Mouse (Mus musculus) neural tube, embryonic 15.5 days (tissue): ENCODE data around the gene Hspb7. TPM values are rescaled to one million over a fixed set of nuclear protein-coding genes. Genes with fewer than 3 reads are reported as not detected.
A peak's percentile ranks its signal among the peaks of the same experiment; 100 is the strongest.

Experiments
- ATAC-seq: fragments of 200-750 bp; cut with Nextera tagmentation; 2 replicates; pipeline ENCODE4 v1.8.0; 2017; ENCODE audit warnings: mild to moderate bottlenecking, moderate TSS enrichment, moderate library complexity; ENCODE audit not compliant: low FRiP score
- H3K27ac ChIP-seq: fragments of 300-500 bp; sonication (generic); replicated peaks from 2 replicates; pipeline ENCODE4 v1.5.1; 2015; ENCODE audit warnings: mild to moderate bottlenecking, inconsistent platforms
- H3K27me3 ChIP-seq: fragments of 300-500 bp; sonication (generic); replicated peaks from 2 replicates; pipeline ENCODE4 v1.6.1; 2015; ENCODE audit warnings: inconsistent platforms
- H3K36me3 ChIP-seq: fragments of 300-500 bp; sonication (generic); 2 replicates; pipeline ENCODE4 v1.6.1; 2015; ENCODE audit warnings: inconsistent platforms
- H3K4me1 ChIP-seq: fragments of 300-500 bp; sonication (generic); 2 replicates; pipeline ENCODE4 v1.6.1; 2015; ENCODE audit warnings: inconsistent platforms
- H3K4me2 ChIP-seq: fragments of 300-500 bp; sonication (generic); 2 replicates; pipeline ENCODE4 v1.6.1; 2015; ENCODE audit warnings: inconsistent platforms, mild to moderate bottlenecking, moderate library complexity
- H3K4me3 ChIP-seq: fragments of 300-500 bp; sonication (generic); replicated peaks from 2 replicates; pipeline ENCODE4 v1.5.1; 2015; ENCODE audit warnings: mild to moderate bottlenecking, inconsistent platforms
- H3K9ac ChIP-seq: fragments of 300-500 bp; sonication (generic); replicated peaks from 2 replicates; pipeline ENCODE4 v1.6.1; 2015; ENCODE audit warnings: mild to moderate bottlenecking, inconsistent platforms
- H3K9me3 ChIP-seq: fragments of 300-500 bp; sonication (generic); replicated peaks from 2 replicates; pipeline ENCODE4 v1.6.1; 2016; ENCODE audit warnings: inconsistent platforms
- WGBS: fragments of 180-500 bp; shearing (Covaris S2); methylation state at CpG from one replicate; pipeline ENCODE4 v1.1.7; 2015; ENCODE audit warnings: mixed read lengths; 5-methylcytosine and 5-hydroxymethylcytosine counted together
- polyA plus RNA-seq: library from polyadenylated mRNA; unstranded; fragments of >200 nt; fragmentation: Nextera tagmentation; extraction: Ambion mirVana; gene quantifications from 2 replicates; pipeline ENCODE4 v1.2.1, GENCODE M21; 2015

Hspb7 gene
- polyA plus RNA-seq, 1 experiment from 2014 or later = 0.31 TPM

DNA sequence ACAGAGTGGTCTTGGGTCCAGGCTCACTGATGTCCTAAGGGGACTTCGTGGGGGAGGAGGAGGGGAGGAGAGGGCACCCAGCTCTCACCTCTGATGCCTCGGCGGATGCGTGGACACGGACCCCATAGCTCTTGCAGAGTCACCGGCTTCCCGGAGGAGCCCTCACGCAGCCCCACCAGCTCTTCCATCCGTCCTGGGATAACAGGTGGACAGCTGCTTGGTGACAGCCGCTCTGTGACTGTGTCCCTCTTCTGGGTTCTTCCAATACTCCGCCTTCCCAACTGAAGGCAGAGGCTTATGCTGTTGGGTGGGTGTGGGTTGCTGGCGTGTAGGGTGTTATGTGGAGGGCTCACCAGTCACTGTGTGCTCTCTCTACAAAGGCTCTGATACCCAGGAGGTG, 22.7 kb upstream of the Hspb7 start:
- H3K27ac ChIP-seq = no peak overlapping the region
- no peak overlapping the region for H3K4me2 ChIP-seq
- no peaks in the 10 kb centered on the region for H3K9me3 ChIP-seq
- H3K36me3 ChIP-seq = no peaks in the 10 kb centered on the region
- ATAC-seq = no peak
- peaks cover 9% of the 10 kb centered on the region; the same call in 1 of the 2 replicates for H3K27me3 ChIP-seq
- WGBS = 77% methylated on average over 12 of the region's 12 CpGs
- H3K4me1 ChIP-seq = peaks cover 4% of the 10 kb centered on the region; the same call in 1 of the 2 replicates
- no peak overlapping the region for H3K4me3 ChIP-seq
- no peak overlapping the region for H3K9ac ChIP-seq

DNA sequence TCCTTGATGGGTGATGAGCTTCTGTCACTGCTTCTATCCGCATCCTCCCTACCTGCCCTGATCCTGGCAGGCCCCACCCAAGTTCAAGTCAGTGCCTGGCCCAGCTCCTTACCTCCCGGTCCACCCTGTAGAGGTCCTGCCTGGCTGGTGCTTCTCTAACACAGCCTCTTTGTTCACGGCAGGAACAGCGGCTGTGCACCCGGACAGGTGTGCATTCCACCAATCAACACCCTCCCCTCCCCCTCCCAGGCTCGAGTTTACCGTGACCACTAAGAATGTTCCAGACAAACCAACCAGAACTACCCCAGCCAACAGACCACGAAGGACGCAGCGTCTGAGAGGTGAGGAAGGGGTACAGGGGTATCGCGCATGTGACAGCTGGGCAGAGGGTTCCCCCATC, 22.0 kb upstream of the Hspb7 start, which contains the start of gene Clcnka:
TSS of gene Clcnka (minus strand) at position 180 of the 400 bp plus-strand sequence.
- H3K27ac ChIP-seq = no peak within 1 kb of the TSS
- H3K9ac ChIP-seq = no peak within 1 kb of the TSS
- H3K36me3 ChIP-seq = no peaks in the 10 kb centered on the region
- ATAC-seq = no peak
- H3K9me3 ChIP-seq = no peaks in the 10 kb centered on the region
- no peak within 1 kb of the TSS for H3K4me2 ChIP-seq
- 74% methylated on average over 12 of the region's 12 CpGs for WGBS
- peaks cover 9% of the 10 kb centered on the region; the same call in 1 of the 2 replicates for H3K27me3 ChIP-seq
- peaks cover 4% of the 10 kb centered on the region; the same call in 1 of the 2 replicates for H3K4me1 ChIP-seq
- no peak within 1 kb of the TSS for H3K4me3 ChIP-seq

GRCm38 (mm10) chr4:141400171-141400570, 20.4 kb upstream of the Hspb7 start:
- 89% methylated on average over 15 of the region's 15 CpGs for WGBS

DNA sequence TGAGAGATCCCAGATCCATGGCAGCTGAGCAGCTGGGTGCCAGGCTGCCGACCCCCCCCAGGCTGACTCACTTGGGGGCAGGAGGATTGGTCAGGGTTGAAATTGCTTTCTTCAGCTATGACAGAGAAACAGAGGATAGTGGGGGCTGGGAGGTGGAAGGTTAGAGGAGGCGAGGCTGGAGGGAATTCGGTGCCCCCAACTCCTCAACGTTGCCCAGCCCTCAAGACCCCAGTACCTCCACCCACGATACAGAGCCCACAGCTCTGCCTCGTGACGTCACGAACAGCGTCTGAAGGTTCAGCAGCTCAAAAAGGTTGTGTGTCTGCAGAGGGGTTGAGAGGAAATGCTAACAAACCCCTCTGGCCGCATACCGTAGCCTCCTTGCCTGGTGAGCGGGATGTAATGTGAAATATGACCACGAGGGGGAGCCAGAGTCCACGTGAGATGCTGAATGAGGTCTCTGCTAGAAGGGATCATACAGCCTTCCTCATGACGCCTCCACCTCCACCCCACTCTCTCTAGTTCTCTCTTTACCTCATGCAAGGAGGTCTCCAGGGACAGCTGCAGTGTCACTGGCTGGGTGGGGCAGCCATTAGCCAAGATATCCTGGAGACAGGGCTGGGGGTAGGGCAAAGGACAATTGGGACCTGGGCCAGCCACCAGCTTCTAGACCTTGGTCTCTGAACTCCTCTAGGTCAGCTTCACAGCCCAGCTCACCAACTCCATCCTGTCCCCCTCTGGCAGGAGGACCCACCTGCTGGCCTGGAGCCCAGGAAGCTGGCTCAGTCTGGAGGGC, 15.9 kb upstream of the Hspb7 start:
- Histone ChIP-seq H3K9me3 (no peaks in the 10 kb centered on the region), H3K27ac (no peak overlapping the region), H3K9ac (peak overlapping the region; percentile 41), H3K4me2 (peak overlapping the region; percentile 52), H3K4me3 (peak overlapping the region; percentile 14; the same call in 1 of the 2 replicates), H3K27me3 (peaks cover 5% of the 10 kb centered on the region; the same call in 1 of the 2 replicates), H3K4me1 (peaks cover 4% of the 10 kb centered on the region), H3K36me3 (no peaks in the 10 kb centered on the region)
- peak; percentile 87 for ATAC-seq
- 16% methylated on average over 15 of the region's 15 CpGs for WGBS

More at GRCm38 (mm10) chr4:141400171-141400570, 20.4 kb upstream of the Hspb7 start:
- H3K9me3 ChIP-seq = no peaks in the 10 kb centered on the region
- H3K9ac ChIP-seq = no peak overlapping the region
- no peak overlapping the region for H3K27ac ChIP-seq
- no peak overlapping the region for H3K4me3 ChIP-seq
- no peaks in the 10 kb centered on the region for H3K36me3 ChIP-seq
- H3K4me1 ChIP-seq = peaks cover 4% of the 10 kb centered on the region
- peaks cover 5% of the 10 kb centered on the region; the same call in 1 of the 2 replicates for H3K27me3 ChIP-seq
- no peak overlapping the region for H3K4me2 ChIP-seq
- no peak for ATAC-seq

- Histone ChIP-seq H3K27me3 (peaks cover 5% of the 10 kb centered on the region; the same call in 1 of the 2 replicates), H3K4me1 (peaks cover 4% of the 10 kb centered on the region), H3K9me3 (no peaks in the 10 kb centered on the region), H3K9ac (no peak overlapping the region), H3K4me2 (no peak overlapping the region), H3K27ac (no peak overlapping the region), H3K4me3 (no peak overlapping the region), H3K36me3 (no peaks in the 10 kb centered on the region)
- 84% methylated on average over 3 of the region's 3 CpGs for WGBS
- no peak for ATAC-seq
Observed at GRCm38 (mm10) chr4:141405314-141405622, 15.3 kb upstream of the Hspb7 start.

DNA sequence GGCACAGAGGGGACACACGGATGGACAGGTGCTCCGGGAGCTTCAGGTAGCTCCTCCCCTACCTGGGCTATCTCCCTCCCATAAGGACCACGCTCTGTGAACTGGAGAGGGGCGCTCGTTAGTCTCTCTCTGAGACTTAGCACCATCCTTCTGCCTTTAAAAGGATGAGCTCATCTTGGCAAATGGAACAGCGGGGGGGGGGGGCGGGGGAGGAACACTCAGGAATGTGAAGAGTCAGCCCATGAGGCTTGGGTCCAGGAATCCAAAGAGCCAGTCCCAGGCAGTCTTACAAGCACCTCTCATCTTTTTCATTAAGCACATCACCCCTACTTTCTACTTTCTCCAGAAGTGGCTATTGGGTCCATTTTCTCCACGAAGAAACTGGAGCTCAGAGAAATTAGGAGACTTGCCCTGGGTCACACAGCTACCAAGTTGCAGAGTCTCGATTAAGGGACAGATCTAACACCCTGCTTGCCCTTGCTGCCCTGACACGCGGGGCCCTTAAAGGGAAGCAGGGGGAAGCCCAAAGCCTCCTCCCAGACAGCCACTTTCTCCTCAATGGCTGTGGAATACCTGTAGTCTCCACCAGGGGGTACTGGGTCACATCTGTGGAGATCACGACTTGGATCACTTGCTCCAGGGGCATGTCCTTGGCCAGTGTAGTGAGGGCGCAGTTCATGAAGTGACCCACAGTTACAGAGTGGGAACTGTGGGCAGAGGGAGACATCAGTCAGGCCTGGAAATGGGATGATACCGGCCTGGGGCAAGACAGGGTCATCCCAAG, 13.9 kb upstream of the Hspb7 start:
- H3K4me1 ChIP-seq = peaks cover 6% of the 10 kb centered on the region
- no peak overlapping the region for H3K27ac ChIP-seq
- no peak overlapping the region for H3K4me3 ChIP-seq
- H3K9ac ChIP-seq = no peak overlapping the region
- H3K4me2 ChIP-seq = no peak overlapping the region
- no peaks in the 10 kb centered on the region for H3K9me3 ChIP-seq
- no peak for ATAC-seq
- H3K36me3 ChIP-seq = no peaks in the 10 kb centered on the region
- peaks cover 5% of the 10 kb centered on the region for H3K27me3 ChIP-seq
- WGBS = 47% methylated on average over 14 of the region's 14 CpGs

DNA sequence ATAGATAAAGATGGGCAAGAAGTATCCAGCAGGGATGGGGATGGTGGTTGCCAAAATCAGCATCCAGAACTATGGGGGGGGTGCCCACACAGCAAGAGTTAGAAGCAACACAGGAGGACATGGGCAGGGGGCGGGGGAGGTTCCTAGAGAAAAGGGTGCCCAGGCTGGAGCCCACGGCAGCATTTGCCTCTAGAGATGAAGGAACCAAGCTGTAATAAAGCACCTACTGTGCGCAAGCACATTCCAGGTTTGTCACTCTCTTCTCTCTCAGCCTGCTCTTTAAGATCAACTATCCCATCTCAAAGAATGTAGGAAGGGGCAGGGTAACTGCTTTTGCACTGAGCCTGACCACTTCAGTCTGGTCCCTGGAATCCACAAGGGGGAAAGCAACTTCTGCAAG, 12.0 kb upstream of the Hspb7 start:
- ATAC-seq = no peak
- Histone ChIP-seq H3K4me3 (no peak overlapping the region), H3K27ac (no peak overlapping the region), H3K9me3 (no peaks in the 10 kb centered on the region), H3K4me2 (no peak overlapping the region), H3K9ac (no peak overlapping the region), H3K4me1 (peaks cover 6% of the 10 kb centered on the region), H3K36me3 (no peaks in the 10 kb centered on the region), H3K27me3 (peaks cover 4% of the 10 kb centered on the region)
- 92% methylated on average over 3 of the region's 3 CpGs for WGBS

GRCm38 (mm10) chr4:141411430-141411992, 9.1 kb upstream of the Hspb7 start:
- Histone ChIP-seq H3K4me3 (no peak overlapping the region), H3K9me3 (no peaks in the 10 kb centered on the region), H3K4me2 (no peak overlapping the region), H3K9ac (no peak overlapping the region), H3K27me3 (no peaks in the 10 kb centered on the region; the same call in 1 of the 2 replicates), H3K36me3 (no peaks in the 10 kb centered on the region), H3K4me1 (peaks cover 2% of the 10 kb centered on the region; the same call in 1 of the 2 replicates), H3K27ac (no peak overlapping the region)
- ATAC-seq = no peak
- WGBS = 17% methylated on average over 22 of the region's 22 CpGs

DNA sequence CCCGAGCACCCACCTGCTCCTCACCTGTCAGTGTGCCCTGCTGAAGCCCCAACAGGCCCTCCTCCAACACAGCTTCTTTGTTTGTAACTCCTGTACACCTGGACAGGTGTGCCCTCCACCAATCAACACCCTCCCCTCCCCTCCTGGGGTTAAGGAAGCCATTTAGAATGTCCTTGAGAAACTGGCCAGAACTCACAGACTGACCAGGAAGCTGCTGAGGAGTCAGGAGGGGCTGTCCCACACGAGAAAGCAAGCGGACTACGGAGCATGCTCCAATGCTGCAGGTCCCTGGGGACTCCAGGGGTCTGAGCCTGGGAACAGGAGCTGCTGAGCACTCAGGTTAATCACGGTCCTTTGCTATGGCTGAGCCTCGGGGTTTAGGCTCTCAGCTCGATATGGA, 4.7 kb upstream of the Hspb7 start, which contains the start of gene Clcnkb:
TSS of gene Clcnkb (minus strand) at position 91 of the 400 bp plus-strand sequence.
- H3K9ac ChIP-seq = no peak within 1 kb of the TSS
- no peak within 1 kb of the TSS for H3K27ac ChIP-seq
- H3K9me3 ChIP-seq = no peaks in the 10 kb centered on the region
- no peak within 1 kb of the TSS for H3K4me2 ChIP-seq
- H3K4me1 ChIP-seq = peaks cover 6% of the 10 kb centered on the region; the same call in 1 of the 2 replicates
- ATAC-seq = no peak
- H3K4me3 ChIP-seq = no peak within 1 kb of the TSS
- H3K36me3 ChIP-seq = no peaks in the 10 kb centered on the region
- no peaks in the 10 kb centered on the region; the same call in 1 of the 2 replicates for H3K27me3 ChIP-seq
- 62% methylated on average over 7 of the region's 7 CpGs for WGBS

GRCm38 (mm10) chr4:141419398-141420191, 984 bp upstream of the Hspb7 start:
- H3K36me3 ChIP-seq = no peaks in the 10 kb centered on the region
- no peak for ATAC-seq
- 69% methylated on average over 27 of the region's 27 CpGs for WGBS

GRCm38 (mm10) chr4:141420886-141421285, 307 bp downstream of the Hspb7 start:
- H3K27me3 ChIP-seq = no peaks in the 10 kb centered on the region
- H3K9me3 ChIP-seq = no peaks in the 10 kb centered on the region
- 58% methylated on average over 9 of the region's 9 CpGs for WGBS
- no peak for ATAC-seq
- no peaks in the 10 kb centered on the region for H3K36me3 ChIP-seq
- H3K27ac ChIP-seq = no peak overlapping the region
- no peak overlapping the region for H3K4me3 ChIP-seq
- H3K4me1 ChIP-seq = peaks cover 19% of the 10 kb centered on the region
- H3K9ac ChIP-seq = no peak overlapping the region
- H3K4me2 ChIP-seq = no peak overlapping the region

More at GRCm38 (mm10) chr4:141419398-141420191, 984 bp upstream of the Hspb7 start:
- Histone ChIP-seq H3K27ac (no peak overlapping the region), H3K27me3 (no peaks in the 10 kb centered on the region), H3K4me2 (no peak overlapping the region), H3K9me3 (no peaks in the 10 kb centered on the region), H3K4me3 (no peak overlapping the region), H3K4me1 (peaks cover 7% of the 10 kb centered on the region; the same call in 1 of the 2 replicates), H3K9ac (no peak overlapping the region)
